Mouse (Mus musculus) lung, adult 2 months (tissue): ENCODE results near the gene Dusp27.

ENCODE experiments used
- CTCF ChIP-seq: fragments of 200-500 bp; IDR thresholded peaks from 2 replicates; pipeline ENCODE4 v1.5.1; 2011; ENCODE audit warnings: mild to moderate bottlenecking, low read length, control low read depth; ENCODE audit not compliant: insufficient read depth
- POLR2A ChIP-seq: fragments of 200-500 bp; IDR thresholded peaks from 2 replicates; pipeline ENCODE4 v1.6.1; 2011; ENCODE audit warnings: low read depth, mild to moderate bottlenecking, control low read depth, low read length, borderline replicate concordance; ENCODE audit errors: extremely low read depth

DNA sequence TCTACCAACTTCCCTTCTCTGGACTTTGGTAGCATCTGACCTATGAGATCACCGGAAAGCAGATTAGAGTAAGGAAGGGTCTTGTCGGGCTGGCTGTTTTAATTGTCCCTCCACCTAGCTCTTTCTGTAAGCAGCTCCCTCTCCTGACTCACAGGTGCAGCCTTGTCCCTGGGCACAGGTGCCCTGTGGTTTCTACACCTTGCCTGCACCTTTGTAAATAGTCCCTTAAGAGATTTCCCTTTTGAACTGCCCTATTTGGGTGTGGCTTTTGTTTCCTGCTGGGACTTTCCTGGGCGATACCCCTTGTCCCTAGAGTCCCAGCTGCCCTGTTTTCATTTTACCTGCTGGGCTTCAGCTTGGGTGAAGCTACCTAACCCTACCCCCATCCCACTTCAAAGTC is 33.3 kb downstream of the Dusp27 start:
- TF ChIP-seq POLR2A (no peak), CTCF (no peak)
